Mouse (Mus musculus) CH12.LX (cell line): ENCODE data around the gene Smurf2.
"Not testable (repeated sequence)": the region's sequence is repeated elsewhere in the genome, so short reads cannot be mapped to it uniquely, and the experiment has no call there.

ENCODE experiments used
- CHD1 ChIP-seq: IDR thresholded peaks from 2 replicates; pipeline ENCODE4 v1.6.1; 2012; ENCODE audit warnings: low read depth, low read length, improper control_type of control experiment, inconsistent platforms
- CHD2 ChIP-seq: IDR thresholded peaks from 2 replicates; pipeline ENCODE4 v1.6.1; 2011; ENCODE audit warnings: low read length, improper control_type of control experiment
- CTCF ChIP-seq, 2 experiments: IDR thresholded peaks in 1 of 2; conservative IDR thresholded peaks in 1 of 2; 2 replicates each; pipeline ENCODE4 v1.5.1; 2011 to 2012; ENCODE audit warnings: low read depth in 2 of 2, low read length in 2 of 2, improper control_type of control experiment in 1 of 2, inconsistent platforms in 1 of 2, mild to moderate bottlenecking in 1 of 2, moderate library complexity in 1 of 2
- EP300 ChIP-seq: IDR thresholded peaks from 2 replicates; pipeline ENCODE4 v1.6.1; 2011; ENCODE audit warnings: low read length, improper control_type of control experiment
- ZNF384 ChIP-seq: IDR thresholded peaks from 2 replicates; pipeline ENCODE4 v1.6.1; 2012; ENCODE audit warnings: low read depth, low read length, improper control_type of control experiment, inconsistent platforms

- TF ChIP-seq CHD2; EP300; ZNF384; CHD1; CTCF (conservative IDR thresholded peaks at IDR 0.05 in 1 of 2, IDR thresholded peaks at IDR 0.05 in 1 of 2; ENCODE audit: low read depth in 2 of 2, low read length in 2 of 2): not testable (repeated sequence)
Observed at GRCm38 (mm10) chr11:106782271-106782670, 138.2 kb downstream of the Smurf2 start.
